Mouse (Mus musculus): ENCODE measurements around the gene Cend1.
"Not testable (repeated sequence)": the region's sequence is repeated elsewhere in the genome, so short reads cannot be mapped to it uniquely, and the experiment has no call there.

DNA sequence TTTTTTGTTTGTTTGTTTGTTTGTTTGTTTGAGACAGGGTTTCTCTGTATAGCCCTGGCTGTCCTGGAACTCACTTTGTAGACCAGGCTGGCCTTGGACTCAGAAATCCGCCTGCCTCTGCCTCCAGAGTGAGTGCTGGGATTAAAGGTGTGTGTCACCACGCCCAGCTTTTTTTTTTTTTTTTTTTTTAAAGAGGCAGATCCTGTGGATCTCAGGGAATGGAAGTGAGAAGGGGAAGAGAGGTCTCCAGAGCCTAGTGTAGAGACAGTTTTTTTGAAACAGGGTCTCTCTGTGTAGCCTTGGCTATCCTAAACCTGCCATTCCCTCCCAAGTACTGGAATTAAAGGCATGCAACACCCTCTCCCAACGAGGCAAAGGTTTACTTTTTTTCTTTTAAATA lies 17.1 kb upstream of the Cend1 start:
- not testable (repeated sequence) for TF ChIP-seq CTCF, EP300 (IDR thresholded peaks at IDR 0.05; ENCODE audit: low read depth)
